13 mouse cellular contexts compared by ENCODE assay signal in the genomic region with DNA sequence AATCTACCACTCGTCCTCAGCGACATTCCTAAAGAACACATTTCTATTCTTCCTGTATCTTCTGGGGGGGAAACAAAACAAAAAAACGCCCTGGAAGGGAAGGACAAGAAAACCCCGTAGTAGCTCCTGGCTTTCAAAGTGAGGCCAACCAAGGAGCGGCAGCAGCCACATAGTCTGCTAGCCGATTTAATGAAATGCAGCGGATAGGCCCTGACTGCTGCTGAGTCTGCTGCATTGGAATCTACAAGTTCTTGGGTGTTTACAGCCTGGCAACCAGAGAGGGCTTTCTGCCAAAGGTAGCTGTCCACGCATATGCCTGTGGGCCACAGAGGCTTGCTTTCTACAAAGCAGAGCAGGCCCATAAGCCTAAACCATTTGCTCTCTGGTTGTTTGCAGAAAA.
A peak's percentile ranks its signal among the peaks of the same experiment; 100 is the strongest.
DNase-seq lines count a peak whose midpoint lies in the region; ATAC-seq and TF ChIP-seq lines count a peak whose summit lies in the region.
"Had no signal": no experiment of that assay in that cellular context is flagged by ENCODE, and none has a peak within 500 bp of the region (broad histone marks: within the 10 kb centered on the region; RNA-seq: fewer than 3 reads in every experiment).

No protein-coding gene starts in this region.

- TF ChIP-seq POLR2A in limb, embryonic 14.5 days (IDR thresholded peaks at IDR 0.05; ENCODE audit: borderline replicate concordance, extremely low read depth, insufficient read depth, insufficient read length) = no peak
- TF ChIP-seq POLR2A in heart, adult 2 months (IDR thresholded peaks at IDR 0.05; ENCODE audit: insufficient read depth, low read depth, low read length) = no peak

- H3K27ac ChIP-seq in forebrain, embryonic 12.5 days = peak overlapping the region; percentile 83
- peak overlapping the region; percentile 62 for H3K27ac ChIP-seq in limb, embryonic 14.5 days (replicated peaks; ENCODE audit: low read depth, low read length)
- no peak overlapping the region for H3K27ac ChIP-seq in kidney, embryonic 14.5 days (ENCODE audit: low read depth, low read length)
- no peak overlapping the region for H3K27ac ChIP-seq in heart, adult 2 months
- H3K27ac ChIP-seq: heart, embryonic 15.5 days; kidney, postnatal 0 days; liver, embryonic 13.5 days had no signal

- peak; percentile 37 for DNase-seq in 3T3-L1 (ENCODE audit: low read depth, low spot score)
- DNase-seq in NIH3T3 (ENCODE audit: low read depth) = peak; percentile 73
- peak; percentile 61 for DNase-seq in limb, embryonic 14.5 days (ENCODE audit: low spot score)
- DNase-seq in frontal cortex, postnatal 10 days (ENCODE audit: low spot score in 2 of 2) = no peak
- no peak for DNase-seq in left cerebral cortex, adult 9 months (ENCODE audit: low spot score in 2 of 2)
- DNase-seq in heart, adult 2 months = no peak
- DNase-seq: liver, embryonic 13.5 days had no signal

- ATAC-seq in forebrain, embryonic 12.5 days (ENCODE audit: low FRiP score) = peak; percentile 42; the same call in 1 of the 2 replicates
- peak; percentile 21; the same call in 1 of the 2 replicates for ATAC-seq in limb, embryonic 14.5 days (ENCODE audit: low FRiP score, low read depth)
- ATAC-seq in kidney, embryonic 14.5 days (ENCODE audit: low FRiP score, low TSS enrichment) = no peak

- 5% methylated on average over 8 of the region's 8 CpGs for WGBS in forebrain, embryonic 12.5 days
- 21% methylated on average over 8 of the region's 8 CpGs for WGBS in limb, embryonic 14.5 days
- 36% methylated on average over 8 of the region's 8 CpGs for WGBS in kidney, embryonic 14.5 days
- 48% methylated on average over 8 of the region's 8 CpGs for WGBS in heart, adult 2 months

- no peak for TF ChIP-seq CTCF in heart, adult 2 months (IDR thresholded peaks at IDR 0.05)

- no peaks in the 10 kb centered on the region for H3K36me3 ChIP-seq in forebrain, embryonic 12.5 days (replicated peaks)
- H3K36me3 ChIP-seq in limb, embryonic 14.5 days (ENCODE audit: control insufficient read depth, insufficient read depth, low read length) = no peaks in the 10 kb centered on the region
- H3K36me3 ChIP-seq in kidney, embryonic 14.5 days (ENCODE audit: control insufficient read depth, insufficient read depth, low read length) = no peaks in the 10 kb centered on the region
- H3K36me3 ChIP-seq in heart, adult 2 months (ENCODE audit: control insufficient read depth, insufficient read depth, low read length) = no peaks in the 10 kb centered on the region
- H3K36me3 ChIP-seq: embryonic facial prominence, embryonic 15.5 days; G1E; heart, embryonic 15.5 days; liver, embryonic 13.5 days had no signal

- peak overlapping the region; percentile 22 for H3K4me2 ChIP-seq in forebrain, embryonic 12.5 days
- H3K4me2 ChIP-seq in limb, embryonic 14.5 days (replicated peaks; ENCODE audit: low read depth, low read length, severe bottlenecking) = 0 out of 2 replicates have a peak overlapping the region, but pooled peaks have one; percentile 14
- no peak overlapping the region for H3K4me2 ChIP-seq in kidney, embryonic 14.5 days (replicated peaks; ENCODE audit: low read depth, low read length)
- H3K4me2 ChIP-seq: embryonic facial prominence, embryonic 15.5 days; heart, embryonic 15.5 days; liver, embryonic 13.5 days had no signal

- peaks cover 52% of the 10 kb centered on the region for H3K4me1 ChIP-seq in forebrain, embryonic 12.5 days
- H3K4me1 ChIP-seq in limb, embryonic 14.5 days (ENCODE audit: control insufficient read depth, insufficient read depth, low read length) = peaks cover 51% of the 10 kb centered on the region
- peaks cover 10% of the 10 kb centered on the region; the same call in 1 of the 2 replicates for H3K4me1 ChIP-seq in kidney, embryonic 14.5 days (ENCODE audit: control insufficient read depth, insufficient read depth, low read length)
- no peaks in the 10 kb centered on the region for H3K4me1 ChIP-seq in heart, adult 2 months (ENCODE audit: control insufficient read depth, insufficient read depth, low read length)
- H3K4me1 ChIP-seq: heart, embryonic 15.5 days; liver, embryonic 13.5 days had no signal

- no peak overlapping the region for H3K9ac ChIP-seq in forebrain, embryonic 12.5 days
- H3K9ac ChIP-seq in limb, embryonic 14.5 days (ENCODE audit: low read depth, low read length, severe bottlenecking) = no peak overlapping the region
- no peak overlapping the region for H3K9ac ChIP-seq in kidney, embryonic 14.5 days (ENCODE audit: low read depth, low read length)
- H3K9ac ChIP-seq in heart, adult 2 months (ENCODE audit: low read depth, low read length) = no peak overlapping the region
- H3K9ac ChIP-seq: embryonic facial prominence, embryonic 15.5 days; heart, embryonic 15.5 days; liver, embryonic 13.5 days had no signal

- intact Hi-C loops in heart, adult 2 months (cut with DNase I) = no loop called here

- no peaks in the 10 kb centered on the region for H3K27me3 ChIP-seq in forebrain, embryonic 12.5 days
- no peaks in the 10 kb centered on the region for H3K27me3 ChIP-seq in limb, embryonic 14.5 days (ENCODE audit: control insufficient read depth, insufficient read depth, low read length)
- no peaks in the 10 kb centered on the region for H3K27me3 ChIP-seq in kidney, embryonic 14.5 days (ENCODE audit: control insufficient read depth, insufficient read depth, low read length)
- H3K27me3 ChIP-seq in heart, adult 2 months (ENCODE audit: control insufficient read depth, insufficient read depth, low read length) = no peaks in the 10 kb centered on the region
- H3K27me3 ChIP-seq: embryonic facial prominence, embryonic 15.5 days; heart, embryonic 15.5 days; liver, embryonic 13.5 days had no signal

- H3K4me3 ChIP-seq in forebrain, embryonic 12.5 days (replicated peaks) = no peak overlapping the region
- H3K4me3 ChIP-seq in limb, embryonic 14.5 days (replicated peaks; ENCODE audit: low read length) = no peak overlapping the region
- no peak overlapping the region for H3K4me3 ChIP-seq in kidney, embryonic 14.5 days (ENCODE audit: low read length)
- no peak overlapping the region for H3K4me3 ChIP-seq in heart, adult 2 months
- H3K4me3 ChIP-seq: embryonic facial prominence, embryonic 15.5 days; heart, embryonic 15.5 days; liver, embryonic 13.5 days had no signal

- H3K9me3 ChIP-seq in forebrain, embryonic 12.5 days = no peaks in the 10 kb centered on the region
- no peaks in the 10 kb centered on the region for H3K9me3 ChIP-seq in limb, embryonic 14.5 days (ENCODE audit: control insufficient read depth, low read length)
- no peaks in the 10 kb centered on the region for H3K9me3 ChIP-seq in kidney, embryonic 14.5 days (ENCODE audit: control insufficient read depth, low read length)
- H3K9me3 ChIP-seq: embryonic facial prominence, embryonic 15.5 days; heart, embryonic 15.5 days had no signal

- no peak for TF ChIP-seq EP300 in heart, adult 2 months (IDR thresholded peaks at IDR 0.05; ENCODE audit: insufficient read depth, low read depth, low read length)

- no peaks in the 10 kb centered on the region for H3K79me2 ChIP-seq in heart, adult 2 months (replicated peaks; ENCODE audit: control insufficient read depth, insufficient read depth, low read length)

Comparison
In these comparisons a context has a peak if more than half of its experiments do, and no peak if none do; other contexts are left out.
1. DNase-seq: peak in 3T3-L1 (single experiment), NIH3T3 (single experiment) and limb, embryonic 14.5 days (single experiment); none in frontal cortex, postnatal 10 days (0 of 2), left cerebral cortex, adult 9 months (0 of 2) and heart, adult 2 months (0 of 2).
2. H3K27ac ChIP-seq: peak in forebrain, embryonic 12.5 days (single experiment) and limb, embryonic 14.5 days (single experiment); none in kidney, embryonic 14.5 days (single experiment) and heart, adult 2 months (single experiment).